Mouse (Mus musculus) olfactory bulb, adult 2 months (tissue): ENCODE data around the gene Rps3a1.

Experiments used
- CTCF ChIP-seq: fragments of 200-500 bp; IDR thresholded peaks from 2 replicates; pipeline ENCODE4 v1.5.1; 2012; ENCODE audit warnings: low read depth, mild to moderate bottlenecking, low read length, moderate library complexity; ENCODE audit not compliant: insufficient read depth
- POLR2A ChIP-seq: fragments of 200-500 bp; IDR thresholded peaks from 2 replicates; pipeline ENCODE4 v1.6.1; 2012; ENCODE audit warnings: mild to moderate bottlenecking, low read depth, low read length, moderate library complexity; ENCODE audit not compliant: insufficient read depth

GRCm38 (mm10) chr3:86122156-86122555, 20.3 kb downstream of the Rps3a1 start:
- no peak for TF ChIP-seq CTCF
- TF ChIP-seq POLR2A, result no peak
